Mouse (Mus musculus) liver, embryonic 14.5 days (tissue): ENCODE results near the gene Tle2.

Experiments used
- CTCF ChIP-seq: IDR thresholded peaks from 2 replicates; pipeline ENCODE4 v1.5.1; 2016; ENCODE audit warnings: antibody characterized with exemption, low read depth, control low read depth
- EP300 ChIP-seq: IDR thresholded peaks from 2 replicates; pipeline ENCODE4 v1.6.1; 2016; ENCODE audit warnings: antibody characterized with exemption, low read depth

- no peak for TF ChIP-seq EP300
- TF ChIP-seq CTCF, result no peak
Measured at GRCm38 (mm10) chr10:81636338-81636737, 62.0 kb downstream of the Tle2 start.
